Mouse (Mus musculus) olfactory bulb, adult 2 months (tissue): ENCODE data around the gene Gngt2. TPM values are rescaled to one million over a fixed set of nuclear protein-coding genes. Genes with fewer than 3 reads are reported as not detected.

ENCODE experiments used
- H3K27ac ChIP-seq: fragments of 200-500 bp; 2 replicates; pipeline ENCODE4 v1.5.1; 2012; ENCODE audit warnings: low read depth, low read length; ENCODE audit not compliant: insufficient read depth
- H3K4me1 ChIP-seq: fragments of 200-500 bp; 2 replicates; pipeline ENCODE4 v1.6.1; 2012; ENCODE audit warnings: low read length; ENCODE audit not compliant: control insufficient read depth, insufficient read depth
- H3K4me3 ChIP-seq: fragments of 200-500 bp; 2 replicates; pipeline ENCODE4 v1.5.1; 2012; ENCODE audit warnings: mild to moderate bottlenecking, low read depth, low read length, moderate library complexity; ENCODE audit not compliant: insufficient read depth
- CTCF ChIP-seq: fragments of 200-500 bp; IDR thresholded peaks from 2 replicates; pipeline ENCODE4 v1.5.1; 2012; ENCODE audit warnings: low read depth, mild to moderate bottlenecking, low read length, moderate library complexity; ENCODE audit not compliant: insufficient read depth
- POLR2A ChIP-seq: fragments of 200-500 bp; IDR thresholded peaks from 2 replicates; pipeline ENCODE4 v1.6.1; 2012; ENCODE audit warnings: mild to moderate bottlenecking, low read depth, low read length, moderate library complexity; ENCODE audit not compliant: insufficient read depth
- WGBS: fragments of 180-500 bp; shearing (Covaris S2); methylation state at CpG from one replicate; pipeline ENCODE4 v1.1.7; 2018; 5-methylcytosine and 5-hydroxymethylcytosine counted together
- polyA plus RNA-seq: library from polyadenylated mRNA; stranded (reverse); fragments of >200 nt; gene quantifications from 2 replicates; pipeline ENCODE4 v1.2.4, GENCODE M21; 2012; ENCODE audit warnings: low replicate concordance; ENCODE audit not compliant: missing spikeins, insufficient read depth, insufficient read length

Gngt2 gene
- polyA plus RNA-seq, result not detected in 2 replicates

GRCm38 (mm10) chr11:95837059-95837458, at the start of gene Gngt2:
TSS of gene Gngt2 (plus strand) at chr11:95837216.
- WGBS, result 60% methylated on average over 10 of the region's 10 CpGs
- no peak within 1 kb of the TSS for H3K27ac ChIP-seq

GRCm38 (mm10) chr11:95789451-95789891, 47.5 kb upstream of the Gngt2 start:
- Histone ChIP-seq H3K27ac (no peak overlapping the region), H3K4me3 (no peak overlapping the region), H3K4me1 (no peaks in the 10 kb centered on the region)
- 91% methylated on average over 8 of the region's 8 CpGs for WGBS
- TF ChIP-seq POLR2A (no peak), CTCF (no peak)

More at GRCm38 (mm10) chr11:95837059-95837458, at the start of gene Gngt2:
- TF ChIP-seq CTCF (0 out of 2 replicates have a peak, but pooled peaks have one; percentile 1), POLR2A (no peak)
- Histone ChIP-seq H3K4me3 (no peak within 1 kb of the TSS), H3K4me1 (peaks cover 25% of the 10 kb centered on the region)

GRCm38 (mm10) chr11:95791787-95792186, 45.2 kb upstream of the Gngt2 start:
- TF ChIP-seq CTCF, result no peak

GRCm38 (mm10) chr11:95792950-95793509, 44.0 kb upstream of the Gngt2 start:
- no peak for TF ChIP-seq POLR2A
- TF ChIP-seq CTCF, result no peak

More at GRCm38 (mm10) chr11:95791787-95792186, 45.2 kb upstream of the Gngt2 start:
- Histone ChIP-seq H3K4me3 (no peak overlapping the region), H3K4me1 (peaks cover 6% of the 10 kb centered on the region), H3K27ac (no peak overlapping the region)
- WGBS, result 89% methylated on average over 13 of the region's 13 CpGs

GRCm38 (mm10) chr11:95794201-95794600, 42.8 kb upstream of the Gngt2 start:
- TF ChIP-seq CTCF (no peak), POLR2A (no peak)
- WGBS, result 84% methylated on average over 5 of the region's 5 CpGs
- Histone ChIP-seq H3K4me1 (peaks cover 9% of the 10 kb centered on the region), H3K27ac (no peak overlapping the region), H3K4me3 (no peak overlapping the region)

More at GRCm38 (mm10) chr11:95792950-95793509, 44.0 kb upstream of the Gngt2 start:
- H3K27ac ChIP-seq, result no peak overlapping the region
- H3K4me1 ChIP-seq, result peaks cover 9% of the 10 kb centered on the region
- 94% methylated on average over 8 of the region's 8 CpGs for WGBS
- H3K4me3 ChIP-seq, result no peak overlapping the region

- Histone ChIP-seq H3K4me3 (no peak overlapping the region), H3K27ac (no peak overlapping the region), H3K4me1 (peaks cover 9% of the 10 kb centered on the region)
- 68% methylated on average over 5 of the region's 5 CpGs for WGBS
- TF ChIP-seq POLR2A (no peak), CTCF (no peak)
Measured at GRCm38 (mm10) chr11:95795582-95795981, 41.4 kb upstream of the Gngt2 start.

- no peak overlapping the region for H3K27ac ChIP-seq
- 81% methylated on average over 5 of the region's 5 CpGs for WGBS
- no peak overlapping the region for H3K4me3 ChIP-seq
- peaks cover 3% of the 10 kb centered on the region; the same call in 1 of the 2 replicates for H3K4me1 ChIP-seq
- no peak for TF ChIP-seq POLR2A
- no peak for TF ChIP-seq CTCF
Measured at GRCm38 (mm10) chr11:95805010-95805409, 32.0 kb upstream of the Gngt2 start.

GRCm38 (mm10) chr11:95805527-95805926, 31.5 kb upstream of the Gngt2 start:
- Histone ChIP-seq H3K4me1 (peaks cover 3% of the 10 kb centered on the region; the same call in 1 of the 2 replicates), H3K4me3 (no peak overlapping the region), H3K27ac (no peak overlapping the region)
- WGBS, result 67% methylated on average over 3 of the region's 3 CpGs
- TF ChIP-seq CTCF (no peak), POLR2A (no peak)

- 94% methylated on average over 5 of the region's 5 CpGs for WGBS
- Histone ChIP-seq H3K4me1 (peaks cover 3% of the 10 kb centered on the region; the same call in 1 of the 2 replicates), H3K4me3 (no peak overlapping the region), H3K27ac (no peak overlapping the region)
- TF ChIP-seq POLR2A (no peak), CTCF (no peak)
Measured at GRCm38 (mm10) chr11:95807884-95808283, 29.1 kb upstream of the Gngt2 start.

GRCm38 (mm10) chr11:95808448-95809011, 28.5 kb upstream of the Gngt2 start:
- WGBS, result 82% methylated on average over 5 of the region's 5 CpGs
- no peak overlapping the region for H3K27ac ChIP-seq
- TF ChIP-seq CTCF (no peak), POLR2A (no peak)

More at GRCm38 (mm10) chr11:95808448-95809011, 28.5 kb upstream of the Gngt2 start:
- Histone ChIP-seq H3K4me1 (peaks cover 3% of the 10 kb centered on the region; the same call in 1 of the 2 replicates), H3K4me3 (no peak overlapping the region)
